Mouse (Mus musculus) T-helper 17 cell (primary cell): ENCODE measurements around the gene Ctf2.

Source experiments
- in situ Hi-C, 2 experiments: fragments of 300-600 bp; cut with MboI, MseI; formaldehyde crosslinking; loops; 1 replicate in 1 of 2; 2 replicates in 1 of 2; pipeline ENCODE4 v1.15.1; 2025; ENCODE audit warnings: high pct_unique_total_duplicates in 2 of 2

The Ctf2 gene

GRCm38 (mm10) chr7:127688935-127689334 is 43.0 kb downstream of the Ctf2 start:
- in situ Hi-C loops = no loop called here

- in situ Hi-C loops = no loop called here
Measured at GRCm38 (mm10) chr7:127686740-127687449, 45.1 kb downstream of the Ctf2 start.

DNA sequence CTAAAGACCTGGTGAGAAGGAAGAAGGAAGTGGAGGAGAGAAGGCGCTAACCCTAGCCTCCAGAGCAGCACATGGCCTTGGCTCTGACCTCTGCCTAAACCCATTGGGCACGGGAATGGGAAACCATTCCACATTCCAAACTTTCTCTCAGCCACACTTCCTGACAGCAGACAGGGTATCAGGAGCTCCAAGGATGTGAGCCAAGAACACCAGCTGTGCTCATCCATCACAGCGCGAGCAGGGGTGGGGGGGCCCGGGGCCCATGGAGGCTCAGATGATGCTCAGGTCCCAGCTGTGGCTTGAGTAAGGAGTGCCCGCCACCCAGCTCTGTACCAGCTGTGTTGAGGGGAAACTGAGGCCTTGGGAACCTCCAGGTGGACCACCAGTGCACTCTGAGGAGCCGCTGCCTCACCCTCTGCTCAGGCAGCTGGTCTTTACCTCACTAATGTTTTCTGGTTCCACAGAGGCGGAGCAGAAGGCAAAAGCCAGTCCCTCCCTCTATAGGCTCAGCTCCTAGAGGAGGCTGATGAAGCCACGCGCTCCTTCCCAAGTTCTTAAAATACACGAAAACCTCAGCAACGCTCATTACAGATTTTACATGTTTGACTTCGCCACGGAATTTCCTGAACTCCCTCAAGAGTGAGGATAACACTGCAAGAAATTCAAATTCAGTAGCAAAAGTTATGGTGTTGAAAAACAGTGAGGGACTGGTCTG is 46.5 kb downstream of the Ctf2 start:
- in situ Hi-C loops = no loop called here

DNA sequence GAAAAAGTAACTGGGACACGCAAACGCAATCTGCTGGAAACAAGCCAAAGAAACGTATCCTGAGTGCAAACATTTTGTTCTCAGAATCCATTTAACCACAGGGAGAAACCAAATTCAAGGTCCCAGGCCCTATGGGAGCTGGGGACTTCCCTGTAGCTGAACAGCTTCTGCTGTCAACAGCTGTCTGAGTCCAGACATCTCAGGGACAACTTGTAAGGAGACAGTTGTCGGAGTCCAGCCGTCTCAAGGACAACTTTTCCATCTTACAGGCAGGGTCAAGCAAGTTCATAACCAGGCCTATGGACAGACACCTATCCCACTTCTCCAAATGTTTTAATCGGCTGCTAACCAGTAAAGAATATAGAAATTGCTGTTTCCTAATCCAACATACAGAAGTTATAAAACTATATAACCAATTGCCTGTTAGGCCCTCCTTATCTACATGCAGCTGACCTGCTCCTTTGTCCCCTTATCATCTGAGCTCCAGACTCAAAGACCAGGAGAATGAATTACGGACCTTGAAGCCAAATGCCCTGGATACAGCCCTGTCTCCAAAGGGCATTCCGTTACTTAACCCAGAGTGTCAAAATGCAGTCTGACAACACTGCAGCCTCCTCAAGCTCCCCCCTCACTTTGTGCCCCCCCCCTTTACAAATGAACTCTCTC is 49.9 kb downstream of the Ctf2 start:
- in situ Hi-C loops = no loop called here

DNA sequence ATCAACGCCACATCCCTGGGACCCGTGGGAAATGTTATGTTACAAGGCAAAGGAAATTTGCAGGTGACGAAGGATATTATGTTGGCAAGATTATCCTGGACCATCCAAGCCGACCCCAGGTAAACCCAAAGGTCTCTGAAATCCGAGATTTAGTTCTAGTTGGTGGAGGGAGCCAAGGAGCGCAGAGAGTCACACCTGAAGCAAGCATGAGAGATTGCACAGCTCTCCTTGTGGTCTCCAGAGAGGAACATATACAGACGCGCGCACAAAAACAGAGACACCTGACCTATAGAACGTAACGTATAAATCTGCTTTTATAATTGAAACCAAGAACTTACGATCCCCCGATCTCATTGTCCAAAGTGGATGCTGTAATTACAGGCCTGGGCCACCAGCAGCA is 51.4 kb downstream of the Ctf2 start:
- in situ Hi-C loops = no loop called here

DNA sequence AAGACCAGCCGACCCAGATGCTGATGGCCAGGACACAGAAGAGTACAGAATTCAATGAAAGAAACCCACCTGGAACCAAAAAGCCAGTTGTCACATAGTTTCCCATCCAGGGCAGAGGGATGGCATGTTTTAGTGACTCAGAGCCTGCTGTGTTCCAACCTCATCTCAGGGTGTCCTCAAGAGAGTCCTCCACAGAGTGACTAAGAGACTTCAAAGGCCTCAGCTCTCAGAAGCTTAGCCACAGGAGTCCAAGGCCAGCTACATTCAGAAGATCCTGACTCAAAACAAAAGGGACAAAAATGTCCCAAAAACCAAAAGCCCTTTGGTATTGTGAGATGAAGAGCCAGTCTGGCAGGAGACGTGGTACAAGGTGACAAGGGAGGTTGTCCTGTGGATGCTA is 53.2 kb downstream of the Ctf2 start:
- in situ Hi-C loops = loop anchor here (5.0 to 10.0 kb wide), 2 partner anchors 73 to 86 kb away; partner anchors contain the start of gene Orai3 (in 1 of the 2)

DNA sequence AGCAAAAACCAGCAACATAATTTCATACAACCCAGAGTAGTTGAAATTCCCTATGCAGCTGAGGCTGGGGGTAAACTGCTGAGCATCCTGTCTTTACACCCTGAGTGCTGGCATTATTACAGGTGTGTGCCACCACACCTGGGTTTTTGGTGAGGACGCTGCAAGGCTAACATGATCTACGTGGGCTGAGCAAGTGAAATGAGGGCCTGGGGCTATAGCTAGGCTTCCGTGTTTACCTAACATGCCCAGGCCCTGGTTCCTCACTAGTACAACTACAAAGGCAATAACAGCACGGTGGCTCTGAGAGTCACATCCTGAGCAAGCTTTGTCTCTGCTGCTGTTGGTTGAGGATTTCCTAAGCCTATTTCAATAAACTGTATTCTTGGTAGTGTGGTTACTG is 54.4 kb downstream of the Ctf2 start:
- in situ Hi-C loops = loop anchor here (5.0 to 10.0 kb wide), 2 partner anchors 75 to 87 kb away; partner anchors contain the start of gene Orai3 (in 1 of the 2)

DNA sequence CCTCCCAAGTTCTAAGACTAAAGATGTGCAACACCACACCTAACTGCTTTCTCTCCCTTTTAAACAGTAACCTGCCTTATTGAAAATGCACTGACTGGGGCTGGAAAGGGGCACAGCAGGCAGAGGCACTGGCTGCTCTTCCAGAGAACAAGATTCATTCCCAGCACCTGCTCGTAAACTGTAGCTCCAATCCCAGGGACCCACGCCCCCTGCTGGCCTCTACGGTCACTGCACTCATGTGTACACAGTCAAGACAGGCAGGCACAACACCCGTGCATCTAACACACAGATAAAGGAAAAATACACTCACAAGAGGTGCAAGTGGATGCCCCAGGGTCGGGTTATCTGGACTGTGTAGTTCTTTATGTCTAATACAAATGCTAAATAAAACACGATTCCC is 54.9 kb downstream of the Ctf2 start:
- in situ Hi-C loops = loop anchor here (5.0 to 10.0 kb wide), 2 partner anchors 75 to 88 kb away; partner anchors contain the start of gene Orai3 (in 1 of the 2)

DNA sequence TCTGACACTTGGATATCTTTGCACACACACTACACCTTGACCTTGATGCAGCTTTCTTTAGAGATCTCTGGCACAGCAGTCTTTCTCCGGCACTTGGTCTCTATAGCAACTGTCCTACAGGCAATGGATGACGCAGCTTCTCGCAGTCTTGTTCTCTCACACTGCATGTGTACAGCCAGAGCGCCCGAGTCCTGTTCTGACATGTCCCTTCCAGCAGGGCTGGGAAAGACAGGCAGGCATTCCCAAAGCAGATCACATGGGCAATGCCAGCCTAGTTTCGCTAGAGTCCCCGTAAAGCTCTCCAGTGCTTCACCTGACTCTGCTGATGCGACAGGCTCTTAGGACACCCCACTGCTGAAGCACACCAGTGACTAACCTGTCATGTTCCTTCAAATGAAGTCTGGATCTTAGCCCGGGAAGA is 56.6 kb downstream of the Ctf2 start:
- in situ Hi-C loops = loop anchor here (5.0 to 10.0 kb wide), 2 partner anchors 77 to 89 kb away; partner anchors contain the start of gene Orai3 (in 1 of the 2)

DNA sequence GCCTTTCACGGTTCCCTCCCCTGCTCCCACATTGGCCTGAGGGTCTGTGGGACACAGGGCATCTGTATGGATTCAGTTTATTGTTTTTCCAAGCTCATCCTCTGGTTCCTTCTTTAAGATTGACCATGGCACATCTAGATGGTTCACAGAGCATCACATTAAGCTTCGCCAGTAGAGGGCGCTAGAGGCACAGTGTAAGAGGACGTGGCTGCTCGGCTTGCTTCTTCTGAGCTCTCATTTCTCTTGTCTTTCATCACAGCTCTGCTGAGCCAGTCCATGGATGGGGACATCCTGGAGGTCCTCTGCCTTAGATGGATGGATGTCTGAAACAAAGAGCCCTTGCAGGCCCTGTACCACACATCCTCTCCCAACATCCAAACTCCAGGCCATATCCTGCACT is 57.0 kb downstream of the Ctf2 start:
- in situ Hi-C loops = loop anchor here (5.0 to 10.0 kb wide), 2 partner anchors 77 to 90 kb away; partner anchors contain the start of gene Orai3 (in 1 of the 2)

GRCm38 (mm10) chr7:127672776-127673175 is 59.2 kb downstream of the Ctf2 start:
- in situ Hi-C loops = loop anchor here in 1 of 2 experiments (10.0 kb wide), 1 partner anchor 92 kb away; the partner anchor contains the start of gene Orai3

- in situ Hi-C loops = loop anchor here in 1 of 2 experiments (10.0 kb wide), 1 partner anchor 93 kb away; the partner anchor contains the start of gene Orai3
Measured at GRCm38 (mm10) chr7:127671880-127672774, 59.8 kb downstream of the Ctf2 start.
